Comparison of ENCODE assay signal across 8 mouse cellular contexts in the genomic region with DNA sequence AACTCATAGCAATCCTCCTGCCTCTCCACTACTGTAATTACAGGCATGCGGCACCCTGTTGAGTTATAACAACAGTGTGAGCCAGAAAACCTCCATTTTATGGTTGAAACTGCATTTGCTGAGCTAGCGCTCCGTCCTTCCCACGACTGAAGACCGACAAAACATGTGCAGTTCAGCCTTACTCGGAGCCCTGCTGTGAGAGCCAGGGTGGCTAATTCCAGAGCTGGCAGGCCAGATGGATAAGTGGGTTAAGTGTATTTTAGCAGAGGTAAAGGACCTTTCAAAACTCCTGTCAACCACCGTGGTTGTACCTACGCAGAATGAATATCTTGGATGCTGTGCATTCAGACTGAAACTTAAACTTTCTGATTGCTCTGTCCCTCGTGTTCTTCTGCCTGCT.
"Had no signal": no experiment of that assay in that cellular context is flagged by ENCODE, and none has a peak within 500 bp of the region (broad histone marks: within the 10 kb centered on the region; RNA-seq: fewer than 3 reads in every experiment).

No protein-coding gene starts in this region.

- H3K4me1 ChIP-seq: kidney, embryonic 15.5 days; limb, embryonic 13.5 days had no signal

- H3K27ac ChIP-seq: kidney, embryonic 15.5 days; limb, embryonic 13.5 days; liver, embryonic 14.5 days; midbrain, embryonic 13.5 days had no signal

- H3K36me3 ChIP-seq: midbrain, embryonic 13.5 days had no signal

- H3K4me3 ChIP-seq: kidney, embryonic 15.5 days; limb, embryonic 13.5 days; midbrain, embryonic 13.5 days had no signal

- H3K27me3 ChIP-seq: kidney, embryonic 15.5 days; limb, embryonic 13.5 days; midbrain, embryonic 13.5 days had no signal

- H3K9me3 ChIP-seq: kidney, embryonic 15.5 days; limb, embryonic 13.5 days; midbrain, embryonic 13.5 days had no signal

- DNase-seq: kidney, postnatal 14 days; lung, adult 18-20 months; thymus, adult 2 months; thymus, postnatal 36 days had no signal
